Mouse (Mus musculus) liver, postnatal 0 days (tissue): ENCODE results near the gene Upk2. TPM values are rescaled to one million over a fixed set of nuclear protein-coding genes. Genes with fewer than 3 reads are reported as not detected.

Source experiments
- ATAC-seq: fragments of 200-750 bp; cut with Nextera tagmentation; 2 replicates; pipeline ENCODE4 v1.8.0; 2017; ENCODE audit warnings: mild to moderate bottlenecking, moderate library complexity
- DNase-seq: peaks from one replicate; pipeline ENCODE4 v3.0.0-alpha.2; 2016
- H3K27ac ChIP-seq: fragments of 300-500 bp; sonication (generic); 2 replicates; pipeline ENCODE4 v1.5.1; 2014; ENCODE audit warnings: antibody characterized with exemption, moderate library complexity, mild to moderate bottlenecking, low read depth
- H3K27me3 ChIP-seq: fragments of 300-500 bp; sonication (generic); 2 replicates; pipeline ENCODE4 v1.6.1; 2014; ENCODE audit warnings: low read length, control low read depth, mixed read lengths; ENCODE audit not compliant: insufficient read depth
- H3K36me3 ChIP-seq: fragments of 300-500 bp; sonication (generic); replicated peaks from 2 replicates; pipeline ENCODE4 v1.6.1; 2014; ENCODE audit warnings: mild to moderate bottlenecking, control low read depth, low read length, moderate library complexity, mixed read lengths; ENCODE audit not compliant: insufficient read depth
- H3K4me1 ChIP-seq: fragments of 300-500 bp; sonication (generic); 2 replicates; pipeline ENCODE4 v1.6.1; 2014; ENCODE audit warnings: antibody characterized with exemption, mild to moderate bottlenecking, control low read depth; ENCODE audit not compliant: insufficient read depth
- H3K4me2 ChIP-seq: fragments of 300-500 bp; sonication (generic); 2 replicates; pipeline ENCODE4 v1.6.1; 2014; ENCODE audit warnings: low read depth, mild to moderate bottlenecking, low read length, moderate library complexity, mixed read lengths
- H3K4me3 ChIP-seq: fragments of 300-500 bp; sonication (generic); 2 replicates; pipeline ENCODE4 v1.5.1; 2014; ENCODE audit warnings: low read depth, low read length
- H3K9ac ChIP-seq: fragments of 300-500 bp; sonication (generic); replicated peaks from 2 replicates; pipeline ENCODE4 v1.6.1; 2014; ENCODE audit warnings: mild to moderate bottlenecking, moderate library complexity
- H3K9me3 ChIP-seq: fragments of 300-500 bp; sonication (generic); 2 replicates; pipeline ENCODE4 v1.6.1; 2016; ENCODE audit warnings: mild to moderate bottlenecking, control low read depth, low read length, mixed read lengths
- CTCF ChIP-seq: sonication (generic); IDR thresholded peaks from 2 replicates; pipeline ENCODE4 v1.5.1; 2016; ENCODE audit warnings: antibody characterized with exemption, low read depth
- EP300 ChIP-seq: IDR thresholded peaks from 2 replicates; pipeline ENCODE4 v1.6.1; 2016; ENCODE audit warnings: antibody characterized with exemption, low read depth, mild to moderate bottlenecking
- WGBS: fragments of 180-500 bp; shearing (Covaris S2); extraction: QIAGEN DNeasy Blood & Tissue Kit; methylation state at CpG from one replicate; pipeline ENCODE4 v1.1.7; 2014; ENCODE audit not compliant: insufficient replicate concordance; 5-methylcytosine and 5-hydroxymethylcytosine counted together
- polyA plus RNA-seq: library from polyadenylated mRNA; unstranded; fragments of >200 nt; fragmentation: Nextera tagmentation; extraction: Ambion mirVana; gene quantifications from 2 replicates; pipeline ENCODE4 v1.2.1, GENCODE M21; 2015

Gene Upk2
- polyA plus RNA-seq, 1 experiment from 2014 or later, result not detected

GRCm38 (mm10) chr9:44488855-44489381 lies 34.1 kb upstream of the Upk2 start:
- WGBS, result 30% methylated on average over 5 of the region's 5 CpGs

GRCm38 (mm10) chr9:44488416-44488815 lies 33.6 kb upstream of the Upk2 start:
- no peaks in the 10 kb centered on the region for H3K9me3 ChIP-seq
- WGBS, result 37% methylated on average over 8 of the region's 8 CpGs
- H3K36me3 ChIP-seq, result no peaks in the 10 kb centered on the region
- H3K9ac ChIP-seq, result peak overlapping the region; percentile 34; the same call in 1 of the 2 replicates
- ATAC-seq (no peak), DNase-seq (no peak)
- H3K4me3 ChIP-seq, result no peak overlapping the region
- H3K4me2 ChIP-seq, result peak overlapping the region; percentile 92
- TF ChIP-seq EP300, result no peak
- TF ChIP-seq CTCF, result no peak
- peak overlapping the region; percentile 97 for H3K27ac ChIP-seq
- H3K27me3 ChIP-seq, result no peaks in the 10 kb centered on the region
- peaks cover 62% of the 10 kb centered on the region for H3K4me1 ChIP-seq

More at GRCm38 (mm10) chr9:44488855-44489381, 34.1 kb upstream of the Upk2 start:
- DNase-seq, result peak; percentile 73
- H3K27me3 ChIP-seq, result no peaks in the 10 kb centered on the region
- H3K4me1 ChIP-seq, result peaks cover 62% of the 10 kb centered on the region
- peak overlapping the region; percentile 97 for H3K27ac ChIP-seq
- peak overlapping the region; percentile 92 for H3K4me2 ChIP-seq
- peak overlapping the region; percentile 58 for H3K9ac ChIP-seq
- TF ChIP-seq CTCF, result no peak
- TF ChIP-seq EP300, result peak; percentile 40; the same call in 1 of the 2 replicates
- ATAC-seq, result peak; percentile 81
- peak overlapping the region; percentile 26 for H3K4me3 ChIP-seq
- H3K36me3 ChIP-seq, result no peaks in the 10 kb centered on the region
- no peaks in the 10 kb centered on the region for H3K9me3 ChIP-seq

DNA sequence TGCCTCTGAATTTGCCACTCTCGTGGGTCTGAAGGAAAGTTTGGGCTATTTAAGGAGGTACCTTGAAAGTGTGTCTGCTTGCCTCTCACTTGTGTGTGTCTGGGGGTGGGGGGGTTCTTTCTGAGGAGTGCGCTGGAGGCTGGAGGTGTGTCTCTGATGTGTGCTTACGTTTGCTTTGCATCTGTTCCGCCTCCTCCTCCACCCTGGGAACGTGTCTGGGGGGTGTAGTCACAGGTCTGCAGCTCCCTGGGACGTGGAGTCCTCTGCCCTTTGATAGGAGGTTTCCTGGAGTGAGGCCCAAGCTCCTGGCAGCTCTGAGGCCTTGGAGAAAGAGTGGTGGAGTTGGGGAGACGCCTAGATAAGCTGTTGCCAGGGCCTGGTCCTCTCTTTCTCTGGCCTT lies 32.7 kb upstream of the Upk2 start:
- no peaks in the 10 kb centered on the region for H3K27me3 ChIP-seq
- no peaks in the 10 kb centered on the region for H3K9me3 ChIP-seq
- no peaks in the 10 kb centered on the region for H3K36me3 ChIP-seq
- peak; percentile 58; the same call in 1 of the 2 replicates for TF ChIP-seq EP300
- TF ChIP-seq CTCF, result no peak
- H3K9ac ChIP-seq, result peak overlapping the region; percentile 6; the same call in 1 of the 2 replicates
- peak; percentile 68 for DNase-seq
- 33% methylated on average over 7 of the region's 7 CpGs for WGBS
- peaks cover 55% of the 10 kb centered on the region for H3K4me1 ChIP-seq
- peak overlapping the region; percentile 92 for H3K4me2 ChIP-seq
- ATAC-seq, result peak; percentile 19; the same call in 1 of the 2 replicates
- H3K27ac ChIP-seq, result peak overlapping the region; percentile 97
- H3K4me3 ChIP-seq, result peak overlapping the region; percentile 42

DNA sequence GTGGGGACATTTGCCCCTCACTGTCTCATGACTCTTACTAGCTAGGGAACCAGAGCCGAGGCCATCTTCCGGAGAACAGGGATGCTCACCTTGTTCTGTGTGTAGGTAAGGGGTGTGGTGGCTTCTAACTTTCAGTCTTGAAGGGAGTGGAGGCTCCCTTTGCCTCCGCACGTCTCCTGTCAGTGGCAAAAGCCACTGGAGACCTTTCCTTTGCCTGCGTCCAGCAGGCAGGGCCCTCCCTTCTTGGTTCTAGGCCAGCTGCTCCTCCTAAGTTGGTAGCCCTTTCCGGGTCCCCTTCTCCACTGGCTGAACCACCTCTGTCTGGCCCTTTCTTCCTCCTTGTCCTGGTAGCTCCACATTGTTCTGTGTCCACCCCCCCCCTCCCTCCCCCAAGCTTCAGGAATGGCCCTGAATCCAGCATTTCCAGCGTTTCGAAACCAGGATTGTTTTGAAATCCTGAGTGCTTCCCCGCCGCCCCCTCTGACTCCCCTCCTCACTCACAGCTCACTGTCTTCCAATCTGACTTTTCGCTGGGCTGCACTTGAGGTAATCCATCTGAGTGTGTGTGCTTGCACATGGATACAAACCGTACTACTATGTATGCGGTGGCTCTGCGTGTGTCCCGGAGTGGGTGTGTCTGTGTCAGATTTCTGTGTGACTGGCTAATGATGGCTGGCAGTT lies 32.1 kb upstream of the Upk2 start:
- ATAC-seq, result no peak
- Histone ChIP-seq H3K36me3 (no peaks in the 10 kb centered on the region), H3K4me2 (peak overlapping the region; percentile 92), H3K9me3 (no peaks in the 10 kb centered on the region), H3K27ac (peak overlapping the region; percentile 97), H3K4me1 (peaks cover 59% of the 10 kb centered on the region), H3K9ac (peak overlapping the region; percentile 54), H3K27me3 (no peaks in the 10 kb centered on the region), H3K4me3 (peak overlapping the region; percentile 42)
- TF ChIP-seq EP300 (no peak), CTCF (no peak)
- peak; percentile 55 for DNase-seq
- WGBS, result 42% methylated on average over 15 of the region's 15 CpGs

GRCm38 (mm10) chr9:44486335-44486734 lies 31.6 kb upstream of the Upk2 start:
- DNase-seq, result peak; percentile 58
- peak overlapping the region; percentile 92 for H3K4me2 ChIP-seq
- no peak for TF ChIP-seq CTCF
- TF ChIP-seq EP300, result no peak

GRCm38 (mm10) chr9:44485516-44486161 lies 30.9 kb upstream of the Upk2 start:
- 0 out of 2 replicates have a peak, but pooled peaks cover 3% of the 10 kb centered on the region for H3K27me3 ChIP-seq
- peak overlapping the region; percentile 70 for H3K4me3 ChIP-seq
- peak overlapping the region; percentile 92 for H3K4me2 ChIP-seq
- 52% methylated on average over 14 of the region's 14 CpGs for WGBS
- ATAC-seq (no peak), DNase-seq (peak; percentile 54)
- H3K4me1 ChIP-seq, result peaks cover 51% of the 10 kb centered on the region
- TF ChIP-seq EP300, result no peak
- TF ChIP-seq CTCF, result no peak
- H3K9ac ChIP-seq, result peak overlapping the region; percentile 54; the same call in 1 of the 2 replicates
- no peaks in the 10 kb centered on the region for H3K36me3 ChIP-seq
- peak overlapping the region; percentile 97 for H3K27ac ChIP-seq
- H3K9me3 ChIP-seq, result no peaks in the 10 kb centered on the region

More at GRCm38 (mm10) chr9:44486335-44486734, 31.6 kb upstream of the Upk2 start:
- peaks cover 56% of the 10 kb centered on the region for H3K4me1 ChIP-seq
- H3K4me3 ChIP-seq, result peak overlapping the region; percentile 42
- ATAC-seq, result no peak
- peak overlapping the region; percentile 54 for H3K9ac ChIP-seq
- H3K27me3 ChIP-seq, result 0 out of 2 replicates have a peak, but pooled peaks cover 3% of the 10 kb centered on the region
- H3K36me3 ChIP-seq, result no peaks in the 10 kb centered on the region
- H3K9me3 ChIP-seq, result no peaks in the 10 kb centered on the region
- WGBS, result 54% methylated on average over 3 of the region's 3 CpGs
- H3K27ac ChIP-seq, result peak overlapping the region; percentile 97
